Mouse (Mus musculus) lung, adult 2 months (tissue): ENCODE results near the gene Arid1b.

Source experiments
- CTCF ChIP-seq: fragments of 200-500 bp; IDR thresholded peaks from 2 replicates; pipeline ENCODE4 v1.5.1; 2011; ENCODE audit warnings: mild to moderate bottlenecking, low read length, control low read depth; ENCODE audit not compliant: insufficient read depth
- POLR2A ChIP-seq: fragments of 200-500 bp; IDR thresholded peaks from 2 replicates; pipeline ENCODE4 v1.6.1; 2011; ENCODE audit warnings: low read depth, mild to moderate bottlenecking, control low read depth, low read length, borderline replicate concordance; ENCODE audit errors: extremely low read depth

DNA sequence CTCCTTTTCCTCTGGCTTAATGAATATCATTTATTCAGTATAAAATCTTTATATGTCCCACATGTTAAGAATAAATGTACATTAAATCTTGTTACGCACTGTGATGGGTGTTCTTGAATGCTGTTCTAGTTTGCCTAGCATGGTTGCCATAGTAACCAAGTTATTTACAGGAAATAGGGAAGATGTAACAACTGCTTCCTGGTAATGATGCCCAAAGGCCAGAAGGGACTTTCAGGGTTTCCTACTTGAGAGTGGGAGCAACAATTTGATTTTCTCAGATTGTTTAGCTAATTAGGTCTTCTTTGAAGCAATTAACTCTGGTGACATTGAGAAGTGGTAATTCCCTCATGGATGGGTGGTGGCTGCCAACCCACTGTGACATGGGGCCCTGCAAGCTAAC is 350.3 kb downstream of the Arid1b start:
- TF ChIP-seq CTCF (no peak), POLR2A (no peak)
